Mouse (Mus musculus): ENCODE data around the gene Grip1.

GRCm38 (mm10) chr10:119833334-119833733 lies 379.7 kb downstream of the Grip1 start:
- no peak for TF ChIP-seq POLR2A (IDR thresholded peaks at IDR 0.05; ENCODE audit: insufficient read depth, low read depth, low read length)
- TF ChIP-seq CTCF (IDR thresholded peaks at IDR 0.05): no peak
